Mouse (Mus musculus): ENCODE data around the gene Rusc2.

- no peak for TF ChIP-seq CTCF (IDR thresholded peaks at IDR 0.05; ENCODE audit: borderline replicate concordance, insufficient read depth, low read length)
- no peak for TF ChIP-seq POLR2A (IDR thresholded peaks at IDR 0.05; ENCODE audit: low read depth, low read length)
Measured at GRCm38 (mm10) chr4:43427501-43428179, 45.9 kb downstream of the Rusc2 start.

Data from embryonic fibroblast, embryonic 13.5 days (primary cell).